In genomic region chr1:151098763-151099162, GRCm38 (mm10) we compare ENCODE assay signal across 27 mouse cellular contexts.
DNase-seq lines count a peak whose midpoint lies in the region; ATAC-seq and TF ChIP-seq lines count a peak whose summit lies in the region.
"Had no signal": no experiment of that assay in that cellular context is flagged by ENCODE, and none has a peak within 500 bp of the region (broad histone marks: within the 10 kb centered on the region; RNA-seq: fewer than 3 reads in every experiment).

No protein-coding gene starts in this region.

- H3K4me2 ChIP-seq in midbrain, embryonic 11.5 days: no peak overlapping the region
- H3K4me2 ChIP-seq in midbrain, embryonic 14.5 days (ENCODE audit: low read length): no peak overlapping the region
- H3K4me2 ChIP-seq in liver, embryonic 12.5 days: no peak overlapping the region
- no peak overlapping the region for H3K4me2 ChIP-seq in liver, embryonic 15.5 days
- no peak overlapping the region for H3K4me2 ChIP-seq in lung, postnatal 0 days (replicated peaks; ENCODE audit: low read depth, low read length)
- H3K4me2 ChIP-seq: embryonic facial prominence, embryonic 12.5 days; embryonic facial prominence, embryonic 15.5 days; forebrain, embryonic 13.5 days; heart, embryonic 11.5 days; hindbrain, embryonic 13.5 days had no signal

- ATAC-seq in midbrain, embryonic 11.5 days (ENCODE audit: low FRiP score): no peak
- no peak for ATAC-seq in midbrain, embryonic 14.5 days (ENCODE audit: low FRiP score, low TSS enrichment)
- peak; percentile 49 for ATAC-seq in liver, embryonic 12.5 days
- peak; percentile 30 for ATAC-seq in liver, embryonic 15.5 days (ENCODE audit: insufficient read depth)
- no peak for ATAC-seq in inflammation-experienced regulatory T-cells, adult 6 months
- ATAC-seq in lung, postnatal 0 days: no peak
- ATAC-seq in megakaryocyte-erythroid progenitor cell, adult 5-6 weeks (replicated peaks; ENCODE audit: low FRiP score, low TSS enrichment, poor library complexity, severe bottlenecking): no peak
- ATAC-seq: CD4-positive, CD25-positive, alpha-beta regulatory T cell, adult 4 months; forebrain, embryonic 13.5 days; forebrain, embryonic 16.5 days; hindbrain, embryonic 16.5 days had no signal

- peak; percentile 23 for DNase-seq in midbrain, embryonic 11.5 days (ENCODE audit: low spot score, missing footprints)
- DNase-seq in midbrain, embryonic 14.5 days: no peak
- DNase-seq in lung, postnatal 0 days (ENCODE audit: low spot score): no peak
- DNase-seq: adrenal gland, postnatal 14 days; cerebellum, adult 11 months; cerebellum, adult 2 months; cerebellum, adult 9-11 months; cerebellum, postnatal 25 days; gastrocnemius, postnatal 10 days; gastrocnemius, postnatal 36 days; heart, adult 2 months; heart, postnatal 36 days had no signal

- no peak for TF ChIP-seq EP300 in lung, postnatal 0 days (IDR thresholded peaks at IDR 0.05)

- H3K27me3 ChIP-seq in midbrain, embryonic 11.5 days (ENCODE audit: control insufficient read depth, insufficient read depth, low read length): no peaks in the 10 kb centered on the region
- H3K27me3 ChIP-seq in midbrain, embryonic 14.5 days (ENCODE audit: control insufficient read depth, insufficient read depth, low read length): no peaks in the 10 kb centered on the region
- H3K27me3 ChIP-seq in liver, embryonic 12.5 days (replicated peaks): no peaks in the 10 kb centered on the region
- H3K27me3 ChIP-seq in liver, embryonic 15.5 days: no peaks in the 10 kb centered on the region
- H3K27me3 ChIP-seq in lung, postnatal 0 days (replicated peaks; ENCODE audit: insufficient read depth, low read length): no peaks in the 10 kb centered on the region
- H3K27me3 ChIP-seq: embryonic facial prominence, embryonic 12.5 days; embryonic facial prominence, embryonic 15.5 days; forebrain, embryonic 13.5 days; hindbrain, embryonic 13.5 days had no signal

- WGBS in midbrain, embryonic 11.5 days: 86% methylated on average over 1 of the region's 1 CpGs
- 88% methylated on average over 1 of the region's 1 CpGs for WGBS in midbrain, embryonic 14.5 days
- WGBS in liver, embryonic 12.5 days (ENCODE audit: insufficient replicate concordance): 56% methylated on average over 1 of the region's 1 CpGs
- 41% methylated on average over 1 of the region's 1 CpGs for WGBS in liver, embryonic 15.5 days (ENCODE audit: insufficient replicate concordance)
- WGBS in lung, postnatal 0 days: 64% methylated on average over 1 of the region's 1 CpGs

- H3K4me3 ChIP-seq in midbrain, embryonic 11.5 days (ENCODE audit: low read depth, low read length): no peak overlapping the region
- no peak overlapping the region for H3K4me3 ChIP-seq in midbrain, embryonic 14.5 days (replicated peaks; ENCODE audit: low read depth, low read length)
- no peak overlapping the region for H3K4me3 ChIP-seq in liver, embryonic 12.5 days
- no peak overlapping the region for H3K4me3 ChIP-seq in liver, embryonic 15.5 days (replicated peaks)
- no peak overlapping the region for H3K4me3 ChIP-seq in lung, postnatal 0 days (ENCODE audit: low read depth, low read length)
- H3K4me3 ChIP-seq: embryonic facial prominence, embryonic 12.5 days; embryonic facial prominence, embryonic 15.5 days; erythroblast, embryonic 14.5 days; forebrain, embryonic 10.5 days; forebrain, embryonic 13.5 days; heart, adult 2 months; hindbrain, embryonic 10.5 days; hindbrain, embryonic 13.5 days had no signal

- H3K4me1 ChIP-seq in midbrain, embryonic 11.5 days (ENCODE audit: control insufficient read depth, insufficient read depth, low read length): peaks cover 7% of the 10 kb centered on the region; the same call in 1 of the 2 replicates
- peaks cover 9% of the 10 kb centered on the region for H3K4me1 ChIP-seq in midbrain, embryonic 14.5 days (ENCODE audit: control insufficient read depth, insufficient read depth, low read length)
- H3K4me1 ChIP-seq in liver, embryonic 12.5 days: peaks cover 97% of the 10 kb centered on the region
- H3K4me1 ChIP-seq in liver, embryonic 15.5 days (replicated peaks): peaks cover 94% of the 10 kb centered on the region
- peaks cover 3% of the 10 kb centered on the region; the same call in 1 of the 2 replicates for H3K4me1 ChIP-seq in lung, postnatal 0 days (ENCODE audit: insufficient read depth, low read depth, low read length)

- no peak overlapping the region for H3K9ac ChIP-seq in midbrain, embryonic 11.5 days (ENCODE audit: low read length)
- H3K9ac ChIP-seq in midbrain, embryonic 14.5 days (replicated peaks; ENCODE audit: low read length): no peak overlapping the region
- no peak overlapping the region; the same call in 1 of the 2 replicates for H3K9ac ChIP-seq in liver, embryonic 12.5 days
- 0 out of 2 replicates have a peak overlapping the region, but pooled peaks have one; percentile 21 for H3K9ac ChIP-seq in liver, embryonic 15.5 days
- H3K9ac ChIP-seq in lung, postnatal 0 days (replicated peaks; ENCODE audit: low read depth): no peak overlapping the region
- H3K9ac ChIP-seq: embryonic facial prominence, embryonic 12.5 days; embryonic facial prominence, embryonic 15.5 days; forebrain, embryonic 13.5 days; hindbrain, embryonic 13.5 days had no signal

- no peak for TF ChIP-seq CTCF in lung, postnatal 0 days (IDR thresholded peaks at IDR 0.05)

- H3K27ac ChIP-seq in midbrain, embryonic 11.5 days (ENCODE audit: low read depth, low read length): no peak overlapping the region
- H3K27ac ChIP-seq in midbrain, embryonic 14.5 days (replicated peaks; ENCODE audit: low read depth, low read length): no peak overlapping the region
- H3K27ac ChIP-seq in liver, embryonic 12.5 days: peak overlapping the region; percentile 91
- H3K27ac ChIP-seq in liver, embryonic 15.5 days (replicated peaks): peak overlapping the region; percentile 87
- no peak overlapping the region for H3K27ac ChIP-seq in lung, postnatal 0 days (ENCODE audit: low read length)
- H3K27ac ChIP-seq: embryonic facial prominence, embryonic 12.5 days; embryonic facial prominence, embryonic 15.5 days; forebrain, embryonic 10.5 days; forebrain, embryonic 13.5 days; heart, adult 2 months; hindbrain, embryonic 10.5 days; hindbrain, embryonic 13.5 days had no signal

- no peaks in the 10 kb centered on the region for H3K9me3 ChIP-seq in midbrain, embryonic 11.5 days (ENCODE audit: control insufficient read depth, low read length)
- H3K9me3 ChIP-seq in midbrain, embryonic 14.5 days (ENCODE audit: control insufficient read depth, low read length): no peaks in the 10 kb centered on the region
- H3K9me3 ChIP-seq in liver, embryonic 12.5 days (replicated peaks): peaks cover 9% of the 10 kb centered on the region; the same call in 1 of the 2 replicates
- no peaks in the 10 kb centered on the region for H3K9me3 ChIP-seq in liver, embryonic 15.5 days (replicated peaks)
- no peaks in the 10 kb centered on the region for H3K9me3 ChIP-seq in lung, postnatal 0 days (ENCODE audit: low read length)
- H3K9me3 ChIP-seq: embryonic facial prominence, embryonic 12.5 days; embryonic facial prominence, embryonic 15.5 days; forebrain, embryonic 10.5 days; forebrain, embryonic 13.5 days; hindbrain, embryonic 10.5 days; hindbrain, embryonic 13.5 days had no signal

- no peaks in the 10 kb centered on the region for H3K36me3 ChIP-seq in midbrain, embryonic 11.5 days (ENCODE audit: control insufficient read depth, insufficient read depth, low read length)
- H3K36me3 ChIP-seq in midbrain, embryonic 14.5 days (ENCODE audit: control insufficient read depth, insufficient read depth, low read length): no peaks in the 10 kb centered on the region
- H3K36me3 ChIP-seq in liver, embryonic 12.5 days: no peaks in the 10 kb centered on the region
- H3K36me3 ChIP-seq in liver, embryonic 15.5 days (replicated peaks): no peaks in the 10 kb centered on the region
- no peaks in the 10 kb centered on the region for H3K36me3 ChIP-seq in lung, postnatal 0 days (ENCODE audit: insufficient read depth, low read length)
- H3K36me3 ChIP-seq: embryonic facial prominence, embryonic 12.5 days; embryonic facial prominence, embryonic 15.5 days; forebrain, embryonic 10.5 days; hindbrain, embryonic 10.5 days; hindbrain, embryonic 13.5 days had no signal

Comparison
In these comparisons a context has a peak if more than half of its experiments do, and no peak if none do; other contexts are left out.
1. ATAC-seq: peak in liver, embryonic 12.5 days (single experiment) and liver, embryonic 15.5 days (single experiment); none in midbrain, embryonic 11.5 days (single experiment), midbrain, embryonic 14.5 days (single experiment), inflammation-experienced regulatory T-cells, adult 6 months (single experiment), lung, postnatal 0 days (single experiment) and megakaryocyte-erythroid progenitor cell, adult 5-6 weeks (single experiment).
2. H3K27ac ChIP-seq: peak in liver, embryonic 12.5 days (single experiment) and liver, embryonic 15.5 days (single experiment); none in midbrain, embryonic 11.5 days (single experiment), midbrain, embryonic 14.5 days (single experiment) and lung, postnatal 0 days (single experiment).